Mouse (Mus musculus) lung, embryonic 14.5 days (tissue): Measurements from ENCODE around the gene Rufy2. TPM values are rescaled to one million over a fixed set of nuclear protein-coding genes. Genes with fewer than 3 reads are reported as not detected.

Experiments
- ATAC-seq: fragments of 200-750 bp; cut with Nextera tagmentation; 2 replicates; pipeline ENCODE4 v1.8.0; 2017; ENCODE audit warnings: mild to moderate bottlenecking, moderate TSS enrichment, moderate library complexity; ENCODE audit not compliant: insufficient read depth
- DNase-seq: peaks from one replicate; pipeline ENCODE4 v3.0.0-alpha.2; 2015
- H3K27ac ChIP-seq: fragments of 300-500 bp; sonication (generic); 2 replicates; pipeline ENCODE4 v1.5.1; 2014; ENCODE audit warnings: low read depth, mild to moderate bottlenecking, moderate library complexity
- H3K27me3 ChIP-seq: fragments of 300-500 bp; sonication (generic); 2 replicates; pipeline ENCODE4 v1.6.1; 2014; ENCODE audit warnings: low read length, control low read depth; ENCODE audit not compliant: insufficient read depth
- H3K36me3 ChIP-seq: fragments of 300-500 bp; sonication (generic); 2 replicates; pipeline ENCODE4 v1.6.1; 2014; ENCODE audit warnings: control low read depth; ENCODE audit not compliant: insufficient read depth
- H3K4me1 ChIP-seq: fragments of 300-500 bp; sonication (generic); 2 replicates; pipeline ENCODE4 v1.6.1; 2014; ENCODE audit warnings: antibody characterized with exemption, control low read depth; ENCODE audit not compliant: insufficient read depth
- H3K4me2 ChIP-seq: fragments of 300-500 bp; sonication (generic); 2 replicates; pipeline ENCODE4 v1.6.1; 2014; ENCODE audit warnings: mild to moderate bottlenecking
- H3K4me3 ChIP-seq: fragments of 300-500 bp; sonication (generic); 2 replicates; pipeline ENCODE4 v1.5.1; 2014; ENCODE audit warnings: low read depth, low read length
- H3K9ac ChIP-seq: fragments of 300-500 bp; sonication (generic); 2 replicates; pipeline ENCODE4 v1.6.1; 2014
- H3K9me3 ChIP-seq: fragments of 300-500 bp; sonication (generic); 2 replicates; pipeline ENCODE4 v1.6.1; 2016; ENCODE audit warnings: low read depth, low read length, control low read depth
- CTCF ChIP-seq: IDR thresholded peaks from 2 replicates; pipeline ENCODE4 v1.5.1; 2016; ENCODE audit warnings: antibody characterized with exemption, low read depth
- WGBS: fragments of 180-500 bp; shearing (Covaris S2); extraction: QIAGEN DNeasy Blood & Tissue Kit; methylation state at CpG from one replicate; pipeline ENCODE4 v1.1.7; 2014; 5-methylcytosine and 5-hydroxymethylcytosine counted together
- polyA plus RNA-seq: library from polyadenylated mRNA; unstranded; fragments of >200 nt; fragmentation: Nextera tagmentation; extraction: Ambion mirVana; gene quantifications from 2 replicates; pipeline ENCODE4 v1.2.1, GENCODE M21; 2014

The Rufy2 gene
- polyA plus RNA-seq, 1 experiment from 2014 or later: 18.8 TPM

GRCm38 (mm10) chr10:63032956-63033355, 52.9 kb downstream of the Rufy2 start:
- no peaks in the 10 kb centered on the region for H3K27me3 ChIP-seq
- H3K4me1 ChIP-seq: no peaks in the 10 kb centered on the region; the same call in 1 of the 2 replicates
- ATAC-seq: no peak
- 73% methylated on average over 3 of the region's 3 CpGs for WGBS
- TF ChIP-seq CTCF: no peak
- H3K9ac ChIP-seq: no peak overlapping the region
- no peaks in the 10 kb centered on the region for H3K36me3 ChIP-seq
- no peak overlapping the region for H3K4me2 ChIP-seq
- no peak for DNase-seq
- H3K27ac ChIP-seq: peak overlapping the region; percentile 45; the same call in 1 of the 2 replicates
- H3K9me3 ChIP-seq: no peaks in the 10 kb centered on the region
- no peak overlapping the region for H3K4me3 ChIP-seq

DNA sequence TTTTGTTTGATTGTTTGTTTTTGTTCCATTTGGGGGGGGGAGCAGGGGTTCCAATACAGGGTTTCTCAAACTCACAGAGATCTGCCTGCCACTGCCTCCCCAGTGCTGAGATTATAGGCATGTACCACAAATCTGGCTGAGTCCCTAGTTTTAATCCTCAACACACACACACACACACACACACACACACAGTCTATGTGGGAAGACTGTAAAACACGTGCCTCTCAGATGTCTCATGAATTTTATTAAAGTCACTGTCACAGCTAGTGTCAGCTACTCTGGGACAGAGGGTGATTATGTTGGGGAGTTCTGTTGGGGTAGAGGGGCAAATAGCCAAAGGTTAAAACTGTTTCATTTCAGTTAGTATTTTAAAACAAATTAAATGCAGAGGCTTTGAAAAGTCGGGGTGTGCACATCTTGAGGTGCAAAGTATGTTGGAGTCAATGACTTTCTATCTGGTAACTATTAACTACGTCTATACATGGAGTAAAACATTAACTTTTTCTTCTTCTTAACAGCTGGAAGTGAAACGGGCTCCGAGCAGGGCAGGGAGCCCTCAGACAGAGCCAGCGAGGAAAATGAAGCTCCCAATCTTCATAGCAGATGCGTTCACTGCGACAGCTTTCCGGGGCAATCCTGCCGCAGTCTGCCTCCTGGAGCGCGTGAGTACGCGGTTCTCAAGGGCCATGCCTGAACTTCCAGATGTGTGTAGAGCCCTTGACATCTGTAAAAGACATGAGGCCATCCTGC, 58.7 kb downstream of the Rufy2 start:
- no peak overlapping the region for H3K27ac ChIP-seq
- H3K27me3 ChIP-seq: no peaks in the 10 kb centered on the region
- no peaks in the 10 kb centered on the region for H3K4me1 ChIP-seq
- TF ChIP-seq CTCF: no peak
- H3K9me3 ChIP-seq: no peaks in the 10 kb centered on the region
- DNase-seq: no peak
- ATAC-seq: no peak
- no peak overlapping the region for H3K9ac ChIP-seq
- H3K4me3 ChIP-seq: no peak overlapping the region
- H3K36me3 ChIP-seq: no peaks in the 10 kb centered on the region
- H3K4me2 ChIP-seq: no peak overlapping the region
- 52% methylated on average over 14 of the region's 14 CpGs for WGBS

DNA sequence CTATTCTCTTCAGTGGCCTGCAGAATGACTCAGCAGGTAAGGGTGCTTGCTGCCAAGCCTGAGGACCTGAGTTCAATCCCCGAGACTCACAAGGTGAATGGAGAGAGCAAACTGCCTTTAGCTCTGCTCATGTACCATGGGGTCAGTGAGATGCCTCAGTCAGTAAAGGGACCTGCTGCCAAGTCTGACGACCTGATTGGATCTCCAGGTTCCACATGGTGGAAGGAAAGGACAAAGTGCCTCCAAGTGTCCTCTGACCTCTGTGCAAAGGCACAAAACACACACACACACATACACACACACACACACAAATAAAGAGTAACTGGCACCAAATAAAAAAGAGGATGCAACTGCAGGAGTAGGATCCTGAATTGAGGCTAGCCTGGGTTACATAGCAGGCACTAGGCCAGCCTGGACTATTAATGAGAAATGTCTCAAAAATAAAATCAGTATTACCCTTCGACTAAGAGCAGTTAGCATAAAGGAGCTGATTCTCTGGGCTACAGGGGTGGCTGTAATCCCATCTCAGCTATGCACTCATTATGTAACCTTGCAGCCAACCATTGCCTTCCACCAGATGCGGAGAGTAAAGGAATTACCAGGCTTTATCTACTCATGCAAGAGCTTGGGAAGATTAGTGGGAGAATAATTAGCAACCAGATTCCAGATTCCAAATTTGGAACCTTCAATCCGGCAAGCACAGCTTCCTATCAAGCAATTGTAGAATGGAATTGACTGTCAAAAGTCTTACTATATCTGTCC, 60.0 kb downstream of the Rufy2 start:
- Histone ChIP-seq H3K4me1 (no peaks in the 10 kb centered on the region), H3K36me3 (no peaks in the 10 kb centered on the region), H3K9me3 (no peaks in the 10 kb centered on the region), H3K4me3 (no peak overlapping the region), H3K27me3 (no peaks in the 10 kb centered on the region), H3K4me2 (no peak overlapping the region), H3K27ac (no peak overlapping the region), H3K9ac (no peak overlapping the region)
- 70% methylated on average over 5 of the region's 5 CpGs for WGBS
- ATAC-seq: no peak
- no peak for TF ChIP-seq CTCF
- no peak for DNase-seq

- peak; percentile 43 for TF ChIP-seq CTCF
- DNase-seq (no peak), ATAC-seq (no peak)
- no peak overlapping the region for H3K4me2 ChIP-seq
- WGBS: 54% methylated on average over 3 of the region's 3 CpGs
- H3K27me3 ChIP-seq: no peaks in the 10 kb centered on the region
- no peak overlapping the region for H3K9ac ChIP-seq
- no peaks in the 10 kb centered on the region for H3K4me1 ChIP-seq
- no peak overlapping the region for H3K4me3 ChIP-seq
- H3K27ac ChIP-seq: no peak overlapping the region
- no peaks in the 10 kb centered on the region for H3K36me3 ChIP-seq
- H3K9me3 ChIP-seq: no peaks in the 10 kb centered on the region
These were observed 63.1 kb downstream of the Rufy2 start for GRCm38 (mm10) chr10:63043154-63043553.

DNA sequence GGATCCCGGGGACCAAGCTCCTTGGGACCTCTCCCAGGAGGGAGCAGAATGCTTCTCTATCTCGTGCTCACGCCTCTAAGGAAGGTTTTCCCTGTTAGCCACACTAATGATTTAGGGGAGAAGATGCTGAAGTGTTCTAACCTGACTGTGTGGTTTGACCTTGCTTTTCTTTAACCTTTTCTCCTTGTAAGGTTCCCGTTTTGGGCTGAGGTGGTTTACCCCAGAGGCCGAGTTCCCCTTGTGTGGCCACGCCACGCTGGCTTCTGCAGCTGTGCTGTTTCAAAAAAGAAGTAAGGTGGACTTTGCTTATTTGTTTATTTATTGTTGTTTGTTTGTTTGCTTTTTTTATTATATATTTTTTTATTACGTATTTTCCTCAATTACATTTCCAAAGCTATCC, 67.7 kb downstream of the Rufy2 start:
- H3K4me1 ChIP-seq: no peaks in the 10 kb centered on the region
- no peak overlapping the region for H3K4me3 ChIP-seq
- H3K27ac ChIP-seq: no peak overlapping the region
- H3K9ac ChIP-seq: no peak overlapping the region
- H3K27me3 ChIP-seq: no peaks in the 10 kb centered on the region
- H3K9me3 ChIP-seq: no peaks in the 10 kb centered on the region
- no peak for ATAC-seq
- H3K36me3 ChIP-seq: no peaks in the 10 kb centered on the region
- 83% methylated on average over 8 of the region's 8 CpGs for WGBS
- no peak for DNase-seq
- H3K4me2 ChIP-seq: no peak overlapping the region
- no peak for TF ChIP-seq CTCF

GRCm38 (mm10) chr10:63049106-63049505, 69.1 kb downstream of the Rufy2 start:
- Histone ChIP-seq H3K4me1 (no peaks in the 10 kb centered on the region), H3K36me3 (no peaks in the 10 kb centered on the region), H3K4me3 (no peak overlapping the region), H3K4me2 (no peak overlapping the region), H3K27ac (no peak overlapping the region), H3K9ac (no peak overlapping the region), H3K27me3 (no peaks in the 10 kb centered on the region), H3K9me3 (no peaks in the 10 kb centered on the region)
- no peak for TF ChIP-seq CTCF
- WGBS: 76% methylated on average over 2 of the region's 2 CpGs
- DNase-seq (no peak), ATAC-seq (no peak)

DNA sequence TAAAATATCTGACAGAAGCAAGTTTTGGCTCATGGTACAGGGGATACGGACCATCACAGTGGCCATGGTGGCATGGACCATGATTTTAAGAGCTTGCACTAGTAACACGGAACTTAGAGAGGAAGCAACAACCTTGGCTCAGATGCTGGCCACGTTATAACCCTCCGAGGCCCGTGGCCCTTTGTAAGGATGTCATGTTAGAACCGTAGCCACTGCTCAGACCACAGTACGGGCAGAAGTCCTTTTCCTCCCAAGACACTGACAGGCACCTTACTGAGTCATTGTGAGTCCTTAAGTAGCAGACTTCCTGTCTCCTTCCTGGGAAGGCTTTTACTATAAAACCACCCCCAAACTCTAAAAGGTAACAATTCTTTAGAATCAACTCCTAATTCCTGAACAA, 71.2 kb downstream of the Rufy2 start:
- 82% methylated on average over 7 of the region's 7 CpGs for WGBS
- no peaks in the 10 kb centered on the region for H3K36me3 ChIP-seq
- H3K27ac ChIP-seq: no peak overlapping the region
- H3K4me3 ChIP-seq: no peak overlapping the region
- H3K9me3 ChIP-seq: no peaks in the 10 kb centered on the region
- TF ChIP-seq CTCF: no peak
- no peak overlapping the region for H3K9ac ChIP-seq
- H3K27me3 ChIP-seq: no peaks in the 10 kb centered on the region
- no peak for ATAC-seq
- no peaks in the 10 kb centered on the region for H3K4me1 ChIP-seq
- no peak for DNase-seq
- H3K4me2 ChIP-seq: no peak overlapping the region
